ENCODE assay signal across 8 mouse cellular contexts in the genomic region with DNA sequence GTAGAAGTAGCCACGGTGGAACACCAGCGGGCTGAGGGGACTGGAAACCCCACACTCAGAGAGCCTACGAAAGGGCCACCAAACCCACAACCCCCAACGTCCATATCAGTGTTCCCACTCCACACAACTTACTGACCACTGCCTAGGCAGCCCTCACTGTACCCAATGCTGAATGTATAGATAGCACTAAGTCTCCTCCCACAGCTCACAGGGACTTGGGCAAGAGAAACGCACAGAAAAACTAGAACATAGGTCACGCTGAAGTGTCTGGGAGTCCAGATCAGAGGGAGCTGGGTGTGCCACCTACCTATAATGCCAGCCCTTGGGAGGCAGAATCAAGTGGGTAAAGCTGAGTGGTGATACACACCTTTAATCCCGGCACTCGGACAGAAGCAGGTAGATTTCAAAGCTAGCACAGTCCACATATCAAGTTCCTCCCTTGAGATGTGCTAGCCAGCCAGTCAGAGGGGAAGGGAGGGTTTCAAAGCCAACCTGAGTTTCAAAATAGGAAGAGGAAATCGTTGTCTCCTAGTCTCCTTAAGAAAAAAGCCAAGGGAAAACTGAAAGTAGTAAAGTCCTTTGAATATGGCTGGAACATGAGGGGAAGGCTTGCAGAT. TPM values are rescaled to one million over a fixed set of nuclear protein-coding genes. Genes with fewer than 3 reads are reported as not detected.
A peak's percentile ranks its signal among the peaks of the same experiment; 100 is the strongest.
DNase-seq lines count a peak whose midpoint lies in the region; ATAC-seq lines count a peak whose summit lies in the region.

No protein-coding gene starts in this region.

- H3K36me3 ChIP-seq in heart, embryonic 10.5 days = 0 out of 2 replicates have a peak, but pooled peaks cover under 1% of the 10 kb centered on the region
- H3K36me3 ChIP-seq in forebrain, embryonic 10.5 days (replicated peaks) = peaks cover 15% of the 10 kb centered on the region; the same call in 1 of the 2 replicates
- peaks cover 5% of the 10 kb centered on the region; the same call in 1 of the 2 replicates for H3K36me3 ChIP-seq in limb, embryonic 12.5 days
- H3K36me3 ChIP-seq in midbrain, embryonic 14.5 days (ENCODE audit: control insufficient read depth, insufficient read depth, low read length) = peaks cover 3% of the 10 kb centered on the region; the same call in 1 of the 2 replicates

- H3K4me2 ChIP-seq in limb, embryonic 12.5 days = peak overlapping the region; percentile 81
- H3K4me2 ChIP-seq in midbrain, embryonic 14.5 days (ENCODE audit: low read length) = peak overlapping the region; percentile 91

- 0 out of 2 replicates have a peak overlapping the region, but pooled peaks have one; percentile 91 for H3K27ac ChIP-seq in heart, embryonic 10.5 days
- 0 out of 2 replicates have a peak overlapping the region, but pooled peaks have one; percentile 35 for H3K27ac ChIP-seq in forebrain, embryonic 10.5 days
- H3K27ac ChIP-seq in limb, embryonic 12.5 days = no peak overlapping the region
- no peak overlapping the region for H3K27ac ChIP-seq in midbrain, embryonic 14.5 days (replicated peaks; ENCODE audit: low read depth, low read length)

- H3K4me3 ChIP-seq in heart, embryonic 10.5 days = peak overlapping the region; percentile 72
- peak overlapping the region; percentile 73 for H3K4me3 ChIP-seq in forebrain, embryonic 10.5 days
- H3K4me3 ChIP-seq in limb, embryonic 12.5 days (replicated peaks) = no peak overlapping the region
- peak overlapping the region; percentile 73 for H3K4me3 ChIP-seq in midbrain, embryonic 14.5 days (replicated peaks; ENCODE audit: low read depth, low read length)

- intact Hi-C loops in heart, postnatal 14 days (cut with DNase I) = no loop called here
- intact Hi-C loops in left cerebral cortex, postnatal 36 days (cut with DNase I) = no loop called here
- intact Hi-C loops in left cerebral cortex, postnatal 10 days (cut with DNase I) = no loop called here

- peak; percentile 85 for DNase-seq in heart, embryonic 10.5 days (ENCODE audit: low spot score)
- DNase-seq in heart, postnatal 14 days = no peak
- no peak for DNase-seq in forebrain, embryonic 10.5 days (ENCODE audit: extremely low spot score, low spot score)
- DNase-seq in midbrain, embryonic 14.5 days = no peak
- DNase-seq in left cerebral cortex, postnatal 36 days (ENCODE audit: low spot score in 2 of 2) = no peak
- no peak for DNase-seq in right cerebral cortex, adult 18-20 months
- DNase-seq in left cerebral cortex, postnatal 10 days (ENCODE audit: extremely low spot score in 1 of 2, low spot score in 2 of 2) = no peak

- 77% methylated on average over 9 of the region's 9 CpGs for WGBS in heart, embryonic 10.5 days
- WGBS in forebrain, embryonic 10.5 days = 87% methylated on average over 9 of the region's 9 CpGs
- 84% methylated on average over 9 of the region's 9 CpGs for WGBS in limb, embryonic 12.5 days
- 90% methylated on average over 9 of the region's 9 CpGs for WGBS in midbrain, embryonic 14.5 days

- peaks cover 34% of the 10 kb centered on the region for H3K4me1 ChIP-seq in heart, embryonic 10.5 days
- H3K4me1 ChIP-seq in forebrain, embryonic 10.5 days = peaks cover 47% of the 10 kb centered on the region
- peaks cover 26% of the 10 kb centered on the region for H3K4me1 ChIP-seq in limb, embryonic 12.5 days (replicated peaks)
- peaks cover 22% of the 10 kb centered on the region for H3K4me1 ChIP-seq in midbrain, embryonic 14.5 days (ENCODE audit: control insufficient read depth, insufficient read depth, low read length)

- H3K9me3 ChIP-seq in heart, embryonic 10.5 days = no peaks in the 10 kb centered on the region
- no peaks in the 10 kb centered on the region for H3K9me3 ChIP-seq in forebrain, embryonic 10.5 days
- H3K9me3 ChIP-seq in limb, embryonic 12.5 days = no peaks in the 10 kb centered on the region
- no peaks in the 10 kb centered on the region for H3K9me3 ChIP-seq in midbrain, embryonic 14.5 days (ENCODE audit: control insufficient read depth, low read length)

- H3K27me3 ChIP-seq in heart, embryonic 10.5 days (ENCODE audit: insufficient read depth, poor library complexity, severe bottlenecking) = no peaks in the 10 kb centered on the region
- H3K27me3 ChIP-seq in forebrain, embryonic 10.5 days (ENCODE audit: poor library complexity, severe bottlenecking) = no peaks in the 10 kb centered on the region
- H3K27me3 ChIP-seq in limb, embryonic 12.5 days = no peaks in the 10 kb centered on the region
- H3K27me3 ChIP-seq in midbrain, embryonic 14.5 days (ENCODE audit: control insufficient read depth, insufficient read depth, low read length) = no peaks in the 10 kb centered on the region

- no peak for ATAC-seq in limb, embryonic 12.5 days (ENCODE audit: insufficient number of reproducible peaks, insufficient read depth, low FRiP score, low TSS enrichment, low read depth)
- ATAC-seq in midbrain, embryonic 14.5 days (ENCODE audit: low FRiP score, low TSS enrichment) = no peak

- no peak overlapping the region for H3K9ac ChIP-seq in limb, embryonic 12.5 days (replicated peaks)
- peak overlapping the region; percentile 71 for H3K9ac ChIP-seq in midbrain, embryonic 14.5 days (replicated peaks; ENCODE audit: low read length)

RNA-seq across cellular contexts. Expression of a gene that starts 1.9 kb away (rescaled TPM):
- 1.2 and 1.6 TPM in 2 replicates for polyA plus RNA-seq in heart, embryonic 10.5 days (2016; fragmentation: Nextera tagmentation; extraction: Ambion mirVana)
- total RNA-seq in heart, postnatal 14 days (2021) = 10 to 100 TPM; 10.4 to 12.0 TPM
- polyA plus RNA-seq in forebrain, embryonic 10.5 days (2016; fragmentation: Nextera tagmentation; extraction: Ambion mirVana) = 2.0 and 2.8 TPM in 2 replicates
- 3.5 TPM in 2 replicates for polyA plus RNA-seq in limb, embryonic 12.5 days (2016; fragmentation: Nextera tagmentation; extraction: Ambion mirVana)
- 3.2 and 4.5 TPM in 2 replicates for polyA plus RNA-seq in midbrain, embryonic 14.5 days (2014; fragmentation: Nextera tagmentation; extraction: Ambion mirVana)
- total RNA-seq in left cerebral cortex, postnatal 36 days (2021) = 10 to 100 TPM; 11.1 to 14.3 TPM
- total RNA-seq in left cerebral cortex, postnatal 10 days (2021) = 10 to 100 TPM; 10.5 to 12.8 TPM

RNA-seq across cellular contexts. Expression of a gene that starts 54.2 kb away (rescaled TPM):
- 7.3 and 8.2 TPM in 2 replicates for polyA plus RNA-seq in heart, embryonic 10.5 days (2016; fragmentation: Nextera tagmentation; extraction: Ambion mirVana)
- 10 to 100 TPM; 11.1 to 11.7 TPM for total RNA-seq in heart, postnatal 14 days (2021)
- 6.5 and 8.0 TPM in 2 replicates for polyA plus RNA-seq in forebrain, embryonic 10.5 days (2016; fragmentation: Nextera tagmentation; extraction: Ambion mirVana)
- 13.0 and 13.6 TPM in 2 replicates for polyA plus RNA-seq in limb, embryonic 12.5 days (2016; fragmentation: Nextera tagmentation; extraction: Ambion mirVana)
- 10.6 and 13.4 TPM in 2 replicates for polyA plus RNA-seq in midbrain, embryonic 14.5 days (2014; fragmentation: Nextera tagmentation; extraction: Ambion mirVana)
- 10 to 100 TPM; 23.4 to 25.2 TPM for total RNA-seq in left cerebral cortex, postnatal 36 days (2021)
- total RNA-seq in left cerebral cortex, postnatal 10 days (2021) = 10 to 100 TPM; 17.8 to 20.2 TPM

Comparison
In these comparisons a context has a peak if more than half of its experiments do, and no peak if none do; other contexts are left out.
1. H3K27ac ChIP-seq: peak in heart, embryonic 10.5 days (single experiment) and forebrain, embryonic 10.5 days (single experiment); none in limb, embryonic 12.5 days (single experiment) and midbrain, embryonic 14.5 days (single experiment).